ENCODE assay signal across 19 mouse cellular contexts in the genomic region with DNA sequence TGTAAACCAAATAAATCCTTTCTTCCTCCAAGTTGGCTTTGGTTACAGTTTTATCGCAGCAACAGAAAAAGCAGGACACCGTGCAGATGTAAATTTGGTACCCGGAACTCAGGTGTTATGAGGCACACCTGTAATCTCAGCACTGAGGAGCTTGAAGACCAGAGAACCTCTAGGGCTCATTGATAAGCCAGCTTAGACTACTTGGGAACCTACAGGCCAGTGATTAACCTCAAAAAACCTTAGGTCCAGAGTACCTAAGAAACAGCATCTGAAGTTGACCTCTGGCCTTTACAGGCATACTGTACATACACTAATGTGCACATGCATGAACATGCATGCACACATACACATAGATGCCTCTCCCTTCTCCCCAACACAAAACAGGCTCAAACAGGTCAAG.
DNase-seq lines count a peak whose midpoint lies in the region; ATAC-seq lines count a peak whose summit lies in the region.
"Had no signal": no experiment of that assay in that cellular context is flagged by ENCODE, and none has a peak within 500 bp of the region (broad histone marks: within the 10 kb centered on the region; RNA-seq: fewer than 3 reads in every experiment).

No protein-coding gene starts in this region.

- no peaks in the 10 kb centered on the region; the same call in 1 of the 2 replicates for H3K9me3 ChIP-seq in midbrain, embryonic 11.5 days (ENCODE audit: control insufficient read depth, low read length)
- peaks cover 4% of the 10 kb centered on the region; the same call in 1 of the 2 replicates for H3K9me3 ChIP-seq in midbrain, embryonic 13.5 days
- H3K9me3 ChIP-seq: G1E had no signal

- no peak overlapping the region for H3K4me2 ChIP-seq in midbrain, embryonic 11.5 days
- no peak overlapping the region for H3K4me2 ChIP-seq in midbrain, embryonic 13.5 days (replicated peaks)

- 96% methylated on average over 3 of the region's 3 CpGs for WGBS in midbrain, embryonic 11.5 days
- 95% methylated on average over 3 of the region's 3 CpGs for WGBS in midbrain, embryonic 13.5 days

- peaks cover 80% of the 10 kb centered on the region for H3K27me3 ChIP-seq in midbrain, embryonic 11.5 days (ENCODE audit: control insufficient read depth, insufficient read depth, low read length)
- peaks cover 94% of the 10 kb centered on the region for H3K27me3 ChIP-seq in midbrain, embryonic 13.5 days
- H3K27me3 ChIP-seq: CH12.LX, Patski had no signal

- ATAC-seq in midbrain, embryonic 11.5 days (ENCODE audit: low FRiP score): no peak
- no peak for ATAC-seq in midbrain, embryonic 13.5 days
- ATAC-seq: activated CD4-positive, CD25-positive, alpha-beta regulatory T cell, adult 4 months; CD4-positive, CD25-positive, alpha-beta regulatory T cell, adult 4 months; Patski had no signal

- peak; percentile 61 for DNase-seq in heart, adult 11 months
- no peak for DNase-seq in heart, adult 8-10 months (ENCODE audit: low spot score)
- DNase-seq in midbrain, embryonic 11.5 days (ENCODE audit: low spot score, missing footprints): peak; percentile 69
- DNase-seq: adrenal gland, adult 2 months; adrenal gland, adult 8-10 months; adrenal gland, postnatal 10 days; adrenal gland, postnatal 14 days; adrenal gland, postnatal 25 days; adrenal gland, postnatal 36 days; B cell, adult 2 months; cerebellum, adult 11 months; cerebellum, adult 11-12 months; cerebellum, adult 18-20 months had no signal

- no peak overlapping the region for H3K9ac ChIP-seq in midbrain, embryonic 11.5 days (ENCODE audit: low read length)
- no peak overlapping the region for H3K9ac ChIP-seq in midbrain, embryonic 13.5 days (replicated peaks)

- H3K4me1 ChIP-seq in midbrain, embryonic 11.5 days (ENCODE audit: control insufficient read depth, insufficient read depth, low read length): no peaks in the 10 kb centered on the region
- H3K4me1 ChIP-seq in midbrain, embryonic 13.5 days (replicated peaks): no peaks in the 10 kb centered on the region

- H3K4me3 ChIP-seq in midbrain, embryonic 11.5 days (ENCODE audit: low read depth, low read length): no peak overlapping the region
- no peak overlapping the region for H3K4me3 ChIP-seq in midbrain, embryonic 13.5 days (replicated peaks)

- H3K27ac ChIP-seq in midbrain, embryonic 11.5 days (ENCODE audit: low read depth, low read length): no peak overlapping the region
- no peak overlapping the region for H3K27ac ChIP-seq in midbrain, embryonic 13.5 days

- no peaks in the 10 kb centered on the region for H3K36me3 ChIP-seq in midbrain, embryonic 11.5 days (ENCODE audit: control insufficient read depth, insufficient read depth, low read length)
- no peaks in the 10 kb centered on the region for H3K36me3 ChIP-seq in midbrain, embryonic 13.5 days
- H3K36me3 ChIP-seq: G1E had no signal
